Mouse (Mus musculus): ENCODE measurements at regions not wholly inside any gene's neighbourhood (a gene's known extent, or its start where the extent isn't known, plus 50 kb on each side); places are given as distances from the start of the nearest gene placed in this dataset.
A peak's percentile ranks its signal among the peaks of the same experiment; 100 is the strongest.
"Not testable (repeated sequence)": the region's sequence is repeated elsewhere in the genome, so short reads cannot be mapped to it uniquely, and the experiment has no call there.

DNA sequence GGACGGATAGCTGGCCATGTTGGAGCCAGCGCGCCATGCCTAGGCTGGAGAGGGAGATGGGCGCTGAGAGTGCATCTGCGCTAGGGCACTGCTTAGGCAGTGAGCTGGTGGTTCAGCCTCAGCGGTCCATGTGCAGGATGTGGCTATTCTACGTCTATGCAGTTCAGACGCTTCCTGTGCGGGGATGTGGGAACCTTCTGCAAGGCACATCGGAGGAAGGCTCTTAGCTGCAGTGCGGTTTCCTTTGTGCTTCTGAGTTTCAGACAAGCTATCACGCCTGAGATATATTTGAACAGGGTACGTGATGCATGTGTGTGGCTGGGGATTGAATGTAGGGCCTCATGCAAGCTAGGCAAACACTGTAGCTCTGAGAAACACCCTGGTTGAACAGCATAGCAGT, 54.4 kb upstream of the Lrpprc start:
- DNase-seq (ENCODE audit: low read depth): no peak

DNA sequence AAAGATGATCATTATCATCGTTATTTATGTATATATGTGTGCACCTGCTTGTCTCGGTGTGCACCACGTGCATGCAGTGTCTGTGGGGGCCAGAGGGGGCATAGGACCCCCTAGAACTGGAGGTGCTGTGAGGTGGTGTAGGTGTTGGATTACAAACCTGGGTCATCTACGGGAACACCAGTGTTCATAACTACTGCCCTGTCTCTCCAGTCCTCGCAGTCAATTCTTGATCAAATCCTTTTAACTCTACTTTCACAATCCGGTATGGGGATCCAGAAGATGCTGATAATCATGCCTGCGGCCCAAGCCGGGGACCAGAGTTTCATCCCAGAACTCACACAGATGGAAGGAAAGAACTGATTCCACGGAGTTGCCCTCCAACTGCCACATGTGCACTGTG, 55.6 kb upstream of the Lrpprc start:
- DNase-seq (ENCODE audit: low read depth): no peak

DNA sequence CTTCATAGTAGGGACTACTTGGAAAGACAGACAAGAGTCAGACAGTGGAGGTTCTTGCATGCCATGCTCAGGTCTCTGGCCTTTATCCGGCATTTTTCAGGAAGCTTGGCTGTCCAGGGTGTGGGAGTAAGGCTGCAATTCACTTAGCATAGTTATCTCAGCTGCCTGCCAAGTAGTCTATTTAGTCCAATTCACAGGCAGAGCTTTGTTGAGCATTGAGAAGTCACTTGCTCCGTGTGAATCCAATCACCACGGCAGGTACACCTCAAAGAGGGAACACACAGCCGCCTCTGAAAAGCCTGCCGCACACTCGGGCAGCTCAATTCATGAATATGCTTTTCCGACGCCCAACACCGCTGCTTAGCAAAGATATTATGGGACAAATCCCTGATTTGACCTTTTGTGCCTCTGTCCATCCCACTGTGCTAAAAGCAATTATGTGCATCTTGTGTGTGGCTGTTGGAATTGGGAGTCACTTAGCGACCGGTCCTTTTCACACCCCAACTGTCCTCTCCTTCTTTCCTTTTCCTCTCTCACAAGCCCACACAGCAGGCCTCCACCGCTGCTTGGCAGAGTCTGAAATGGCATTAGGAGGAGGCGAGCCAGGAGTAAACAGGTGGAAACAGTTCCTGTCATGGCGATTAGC, 57.9 kb upstream of the Lrpprc start:
- DNase-seq (ENCODE audit: low read depth): no peak

DNA sequence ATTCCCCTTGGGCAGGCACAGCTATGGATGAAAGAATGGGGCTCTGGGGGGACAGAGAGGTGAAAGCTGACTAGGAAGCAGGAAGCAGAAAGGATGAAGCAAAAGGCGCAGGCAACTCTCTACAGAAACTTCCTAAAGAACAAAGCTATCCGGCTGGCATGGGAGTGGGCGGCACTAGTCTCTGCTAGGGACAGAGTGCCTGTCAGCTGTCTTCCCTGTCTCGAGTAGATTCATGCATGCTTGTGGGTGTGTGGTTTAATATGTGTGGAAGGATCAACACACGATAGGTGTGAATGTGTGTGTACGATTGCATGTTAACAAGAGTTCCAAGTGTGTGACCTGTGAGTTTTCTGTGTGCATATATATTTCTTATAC, 58.4 kb upstream of the Lrpprc start:
- DNase-seq (ENCODE audit: low read depth): no peak

DNA sequence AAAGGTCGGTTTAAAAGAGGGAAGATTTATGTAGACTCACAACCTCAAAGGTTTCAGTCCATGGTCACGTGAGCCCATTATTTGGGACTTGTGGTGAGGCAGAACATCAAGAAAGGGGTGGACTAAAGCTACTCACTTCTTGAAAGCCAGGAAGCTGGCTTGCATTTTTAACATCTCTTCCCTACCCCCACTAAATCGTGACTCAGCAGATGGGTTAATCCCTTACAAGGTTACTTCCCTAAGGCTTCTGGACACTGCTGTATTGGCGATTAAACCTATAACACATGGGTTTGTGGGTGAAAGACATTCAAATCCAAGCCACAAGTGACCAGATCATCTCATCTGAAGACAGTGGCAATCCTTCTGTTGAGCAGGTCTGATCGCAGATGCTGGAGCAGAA, 59.9 kb upstream of the Lrpprc start:
- no peak for DNase-seq (ENCODE audit: low read depth)

DNA sequence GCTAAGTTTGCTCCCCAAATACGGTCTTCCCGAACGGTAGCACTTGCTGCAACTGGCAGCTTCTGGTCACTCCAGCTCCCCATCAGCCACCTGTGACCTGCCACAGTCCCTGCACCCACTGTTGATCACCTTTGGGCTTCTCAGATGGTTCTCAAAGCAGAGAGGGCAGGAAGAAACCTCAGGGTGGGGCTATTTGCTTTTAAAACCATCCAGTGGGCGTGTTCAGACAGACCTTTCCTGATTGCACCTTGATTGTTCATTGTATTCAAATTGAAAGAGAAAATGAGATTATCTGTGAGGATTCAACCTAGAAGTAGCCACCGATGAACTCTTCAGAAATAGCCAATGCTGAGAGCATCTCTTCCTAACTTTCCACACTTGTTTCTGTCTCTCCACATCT, 60.3 kb upstream of the Lrpprc start:
- no peak for DNase-seq (ENCODE audit: low read depth)

DNA sequence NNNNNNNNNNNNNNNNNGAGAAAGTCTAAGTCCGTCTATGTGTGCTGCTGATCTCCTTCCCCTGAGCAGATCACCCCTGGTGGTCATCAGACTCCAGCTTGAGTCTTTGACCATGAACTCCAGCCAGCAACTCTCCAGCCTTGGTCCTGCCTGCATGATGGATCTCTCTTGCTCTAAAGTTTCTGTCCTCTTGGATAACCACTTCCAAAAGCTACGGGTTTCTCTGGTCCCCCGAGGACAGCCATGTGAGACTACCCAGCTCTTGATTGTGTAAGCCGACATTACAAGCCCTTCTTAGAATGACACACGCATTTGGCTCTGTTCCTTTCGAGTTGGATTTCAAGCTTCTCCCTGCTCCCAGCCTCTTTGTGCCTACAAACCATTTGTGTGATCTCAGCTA, 66.4 kb upstream of the Lrpprc start:
- no peak for DNase-seq (ENCODE audit: low read depth)

DNA sequence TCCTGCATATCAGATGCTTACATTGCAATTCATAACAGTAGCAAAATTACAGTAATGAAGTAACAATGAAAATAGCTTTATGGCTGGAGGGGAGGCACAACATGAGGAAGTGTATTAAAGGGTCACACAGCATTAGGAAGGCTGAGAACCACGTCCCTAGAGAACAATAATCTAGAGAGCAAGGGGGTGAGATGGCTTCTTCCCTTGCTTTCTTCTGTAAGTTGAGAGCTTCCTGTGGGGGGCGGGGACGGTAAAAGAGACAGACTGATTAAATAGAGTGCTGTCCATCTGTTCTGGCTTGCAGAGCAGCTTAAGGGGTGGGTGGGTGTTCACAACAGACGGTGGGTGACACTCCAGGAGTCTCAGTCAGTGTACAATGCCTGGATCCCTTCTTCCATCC, 68.2 kb upstream of the Lrpprc start:
- DNase-seq (ENCODE audit: low read depth): no peak

DNA sequence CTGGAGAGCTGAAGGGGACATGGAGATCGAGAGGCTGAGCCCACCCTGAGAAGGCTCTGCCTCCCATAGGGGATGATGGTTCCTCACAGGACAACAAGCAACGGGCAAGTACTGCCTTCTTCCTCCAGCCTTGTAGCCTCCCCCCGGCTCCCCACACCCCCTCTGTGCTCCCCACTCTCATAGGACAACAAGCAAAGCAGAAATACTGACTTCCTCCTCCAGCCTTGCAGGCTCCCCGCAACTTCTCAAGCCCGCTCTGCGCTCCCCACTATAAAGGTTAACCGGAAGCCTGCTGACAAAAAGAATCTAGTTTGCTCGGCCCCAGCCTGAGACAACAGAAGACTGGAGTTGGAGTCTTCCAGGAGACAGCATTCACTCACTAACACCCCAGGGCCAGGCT, 69.3 kb upstream of the Lrpprc start:
- DNase-seq (ENCODE audit: low read depth): no peak

DNA sequence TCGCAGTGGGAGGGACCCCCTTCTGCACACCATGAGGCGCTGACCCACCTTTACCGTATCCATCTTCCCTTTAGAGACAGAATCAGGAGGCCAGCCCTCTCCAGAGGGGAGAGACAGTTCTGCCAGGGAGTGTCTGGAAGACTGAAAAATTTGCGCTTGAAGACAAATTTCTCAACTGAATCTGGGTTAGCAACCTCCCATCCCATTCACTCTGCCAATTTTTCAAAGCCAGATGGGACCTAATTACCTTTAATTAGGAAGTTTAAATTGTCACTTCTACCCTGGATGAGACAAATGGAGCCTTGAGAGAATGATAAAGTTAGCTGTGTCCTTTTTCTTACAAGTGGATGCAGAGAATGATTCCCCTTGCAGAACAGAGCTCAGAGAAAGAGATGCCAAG, 70.2 kb upstream of the Lrpprc start:
- DNase-seq (ENCODE audit: low read depth): no peak

DNA sequence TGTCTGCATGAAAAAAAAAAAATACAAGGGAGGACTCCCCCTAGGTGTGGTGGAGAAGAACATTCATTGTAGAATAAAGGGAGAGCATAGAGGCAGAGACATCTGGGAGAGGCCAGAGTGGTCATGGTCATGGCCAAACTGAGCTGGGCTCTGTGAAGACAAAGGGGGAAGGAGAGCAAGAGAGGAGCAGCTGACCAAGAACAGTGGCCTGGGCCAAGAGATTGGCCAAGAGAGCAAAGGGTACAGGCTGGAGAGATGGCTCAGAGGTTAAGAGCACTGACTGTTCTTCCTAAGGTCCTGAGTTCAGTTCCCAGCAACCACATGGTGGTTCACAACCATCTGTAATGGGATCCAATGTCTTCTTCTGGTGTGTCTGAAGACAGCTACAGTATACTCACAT, 73.6 kb upstream of the Lrpprc start:
- not testable (repeated sequence) for DNase-seq (ENCODE audit: low read depth)

DNA sequence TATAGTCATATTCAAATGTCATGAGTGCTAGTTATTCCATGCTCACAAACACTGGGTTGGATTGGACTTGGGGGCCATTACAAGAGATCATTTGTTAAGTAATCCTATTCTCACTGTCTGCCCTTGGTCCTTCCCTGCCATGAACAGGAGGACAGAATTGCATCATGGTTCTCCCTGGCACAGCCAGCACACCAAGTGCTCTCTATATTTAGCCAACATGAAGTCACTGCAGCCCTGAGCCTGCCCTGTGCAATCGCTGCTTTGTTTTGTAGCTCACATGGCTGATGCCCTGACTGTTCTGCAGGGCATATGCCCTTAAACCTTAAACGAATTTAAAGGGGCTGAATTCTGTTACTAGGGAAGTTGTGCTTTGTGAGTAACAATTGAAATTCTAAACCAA, 74.6 kb upstream of the Lrpprc start:
- DNase-seq (ENCODE audit: low read depth): no peak

DNA sequence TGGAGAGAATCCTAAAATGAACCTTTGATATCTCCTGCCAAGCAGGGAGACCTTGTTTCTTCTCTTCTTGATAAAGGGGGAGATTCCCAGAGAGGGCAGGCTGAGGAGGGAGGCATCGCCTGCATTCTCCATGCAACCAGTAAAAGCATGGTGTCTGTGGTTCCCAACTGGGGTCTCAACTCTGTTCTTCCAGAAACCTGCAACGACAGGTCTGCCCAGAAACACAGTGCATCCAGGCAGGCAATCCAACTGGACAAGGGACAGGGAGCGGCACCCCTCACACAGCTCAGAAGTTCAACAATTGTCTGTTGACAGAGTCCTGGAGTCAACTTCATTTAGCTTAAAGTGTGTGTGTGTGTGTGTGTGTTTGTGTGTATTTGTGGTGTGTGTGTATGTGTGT, 75.0 kb upstream of the Lrpprc start:
- DNase-seq (ENCODE audit: low read depth): no peak

DNA sequence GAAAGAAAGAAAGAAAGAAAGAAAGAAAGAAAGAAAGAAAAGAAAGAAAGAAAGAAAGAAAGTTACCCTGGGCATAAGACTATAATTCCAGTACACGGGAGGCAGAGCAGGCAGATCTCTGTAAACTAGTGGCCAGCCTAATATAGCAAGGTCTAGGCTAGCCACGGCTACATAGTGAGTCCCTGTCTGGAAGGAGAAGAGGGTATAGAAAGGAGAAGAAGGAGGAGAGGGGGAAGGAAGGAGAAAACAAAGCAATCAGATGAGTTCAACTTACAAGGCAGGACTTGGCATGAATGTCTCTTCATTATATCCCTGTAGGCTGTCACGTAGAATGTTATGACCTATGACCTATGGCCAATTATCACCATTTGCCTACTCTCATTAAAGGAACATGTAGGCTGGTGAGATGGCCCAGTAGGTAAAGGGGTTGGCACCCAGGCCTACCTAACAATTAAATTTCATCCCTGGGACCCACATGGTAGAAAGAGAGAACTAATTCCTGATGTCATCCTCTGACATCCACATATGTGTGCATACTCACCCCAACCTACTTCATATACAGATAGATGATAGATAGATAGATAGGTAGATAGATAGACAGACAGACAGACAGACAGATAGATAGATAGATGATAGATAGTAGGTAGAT, 78.6 kb upstream of the Lrpprc start:
- DNase-seq (ENCODE audit: low read depth): no peak

DNA sequence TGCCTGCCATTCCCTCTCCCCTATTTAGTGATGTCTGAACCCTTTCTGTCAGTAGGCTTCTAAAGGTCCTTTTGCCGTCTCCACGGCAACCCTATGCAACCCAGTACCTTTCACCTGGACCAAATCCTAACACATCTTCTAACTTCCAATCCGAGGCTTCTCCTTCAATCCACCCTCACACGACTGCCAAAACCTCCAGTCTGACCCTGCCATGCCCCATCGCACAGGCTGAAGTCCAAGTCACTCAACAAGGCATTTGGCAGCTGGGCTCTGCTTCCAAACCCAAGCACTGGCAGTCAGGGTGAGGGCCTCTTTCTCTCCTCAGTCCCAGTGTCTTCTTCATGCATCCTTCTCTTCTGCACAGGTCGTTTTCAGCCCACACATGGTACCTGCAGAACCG, 83.0 kb upstream of the Lrpprc start:
- no peak for DNase-seq (ENCODE audit: low read depth)

DNA sequence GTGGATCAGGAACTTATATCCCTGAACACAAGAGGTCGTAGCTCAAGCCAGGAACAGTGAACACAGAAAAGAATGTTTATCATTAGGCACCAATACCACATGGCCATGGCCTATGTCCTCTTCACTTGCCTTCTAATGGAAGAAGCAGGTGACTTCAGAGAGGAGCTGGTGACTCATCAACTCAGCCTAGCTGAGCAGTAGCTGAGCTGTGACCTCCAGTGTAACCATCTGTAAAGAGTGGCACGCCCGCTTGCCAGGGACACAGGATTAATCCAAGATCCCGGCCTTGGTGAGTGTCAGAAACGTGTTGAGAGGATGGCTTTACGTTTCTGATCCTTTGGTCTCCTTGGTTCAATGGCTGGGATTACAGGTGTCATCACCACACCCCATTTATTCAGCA, 82.0 kb upstream of the Ppm1b start:
- DNase-seq (ENCODE audit: low read depth): no peak

DNA sequence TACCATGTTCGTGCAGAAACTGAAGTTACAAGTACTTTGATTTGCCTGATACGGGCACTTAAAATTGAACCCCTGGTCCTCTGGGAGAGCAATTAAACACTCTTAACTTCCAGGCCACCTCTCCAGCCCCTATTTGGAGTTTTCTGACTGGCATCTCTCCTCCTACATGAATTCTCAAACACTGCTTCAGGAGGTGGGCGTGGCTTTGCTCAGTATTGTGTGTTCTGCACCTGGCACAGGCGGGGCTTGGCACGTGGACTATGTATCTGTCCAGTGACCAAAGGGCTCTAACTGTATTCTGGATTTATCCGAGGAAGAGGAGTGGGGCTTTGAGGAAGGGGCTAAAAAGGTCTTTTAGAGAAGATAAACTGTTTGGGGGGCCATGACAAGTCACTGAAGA, 81.5 kb upstream of the Ppm1b start:
- DNase-seq (ENCODE audit: low read depth): no peak

DNA sequence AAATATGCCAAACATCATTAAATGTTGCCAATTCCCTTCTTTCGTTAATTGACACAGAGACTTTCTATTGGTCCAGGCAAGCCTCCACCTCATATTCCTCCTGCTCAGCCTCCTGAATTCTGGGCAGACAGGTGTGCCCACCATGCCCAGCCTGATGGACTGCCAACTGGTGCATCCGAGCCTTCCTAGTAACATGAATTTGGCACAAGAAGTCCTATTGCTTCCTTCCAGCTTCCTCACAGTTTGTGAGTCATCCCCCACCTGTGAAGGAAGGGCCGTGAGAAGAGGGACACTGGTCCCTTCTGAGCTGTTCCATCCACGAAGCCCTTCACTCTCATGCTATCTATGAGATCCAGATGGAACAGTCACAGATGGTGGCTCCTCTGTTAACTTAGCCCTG, 80.5 kb upstream of the Ppm1b start:
- no peak for DNase-seq (ENCODE audit: low read depth)

DNA sequence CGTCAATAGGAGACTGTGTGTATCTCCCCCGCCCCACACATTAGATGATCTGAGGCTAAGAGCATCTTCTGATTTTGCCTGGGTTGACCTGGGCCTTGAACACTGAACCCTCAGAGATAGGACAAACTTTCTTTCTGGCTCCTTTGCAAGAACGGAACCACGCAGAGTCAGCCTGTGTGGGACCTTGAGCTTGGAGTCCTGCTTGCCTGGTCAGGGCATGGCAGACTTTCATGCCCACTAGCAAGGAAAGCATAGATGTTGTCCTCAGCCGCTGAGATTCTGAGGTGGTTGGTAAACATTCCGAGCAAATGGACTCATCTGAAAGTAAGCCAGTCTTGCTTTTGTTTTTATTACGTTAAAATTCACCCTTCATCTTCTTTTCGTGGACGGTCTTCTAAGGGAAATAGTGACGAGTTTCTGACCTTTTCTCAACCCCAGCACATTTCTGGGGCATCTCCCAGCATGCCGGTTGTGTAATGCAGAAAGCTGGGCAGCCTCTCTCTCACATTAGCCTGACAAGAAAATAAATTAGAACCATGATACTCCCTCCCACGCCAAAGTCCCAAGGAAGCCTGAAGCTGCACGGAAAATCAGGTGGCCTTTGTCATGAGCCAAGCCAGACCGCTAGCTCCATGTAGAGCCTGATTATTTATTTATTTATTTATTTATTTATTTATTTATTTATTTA, 79.2 kb upstream of the Ppm1b start:
- peak; percentile 15 for DNase-seq (ENCODE audit: low read depth)

DNA sequence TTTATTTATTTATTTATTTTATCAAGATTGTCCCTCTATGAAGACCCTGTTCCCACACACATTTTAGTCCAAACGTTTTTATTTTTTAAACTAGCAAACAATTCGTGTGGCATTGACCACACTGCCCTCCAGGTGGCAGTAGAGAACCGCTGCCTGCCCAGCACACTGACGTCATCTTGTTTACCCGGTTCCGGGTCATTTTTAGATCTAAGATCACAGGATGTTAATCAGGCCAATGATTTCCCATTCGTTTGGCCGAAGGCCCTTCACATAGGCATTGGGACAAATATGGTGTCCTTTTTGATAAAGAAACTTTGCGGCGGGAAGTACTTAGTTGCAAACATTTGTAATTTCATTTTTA, 78.7 kb upstream of the Ppm1b start:
- peak; percentile 49 for DNase-seq (ENCODE audit: low read depth)

DNA sequence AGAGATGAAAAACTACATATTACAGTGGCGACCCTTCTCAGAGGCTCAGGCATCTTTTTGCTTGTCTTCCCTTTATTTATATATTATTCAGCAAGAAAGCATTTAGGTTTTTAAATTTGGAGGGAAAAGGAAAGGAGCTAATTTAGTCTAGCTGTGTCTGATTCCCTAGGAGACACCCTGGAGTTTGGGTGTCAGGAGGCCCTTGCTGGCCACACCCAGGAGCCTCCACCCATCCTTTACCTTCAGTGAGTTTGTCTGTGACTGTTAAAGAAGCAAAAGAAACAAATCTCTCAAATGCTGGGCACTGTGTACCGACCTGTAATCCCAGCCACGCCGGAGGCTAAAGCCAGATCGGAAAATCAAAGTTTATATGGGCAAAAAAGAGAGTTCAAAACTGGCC, 78.2 kb upstream of the Ppm1b start:
- no peak for DNase-seq (ENCODE audit: low read depth)

DNA sequence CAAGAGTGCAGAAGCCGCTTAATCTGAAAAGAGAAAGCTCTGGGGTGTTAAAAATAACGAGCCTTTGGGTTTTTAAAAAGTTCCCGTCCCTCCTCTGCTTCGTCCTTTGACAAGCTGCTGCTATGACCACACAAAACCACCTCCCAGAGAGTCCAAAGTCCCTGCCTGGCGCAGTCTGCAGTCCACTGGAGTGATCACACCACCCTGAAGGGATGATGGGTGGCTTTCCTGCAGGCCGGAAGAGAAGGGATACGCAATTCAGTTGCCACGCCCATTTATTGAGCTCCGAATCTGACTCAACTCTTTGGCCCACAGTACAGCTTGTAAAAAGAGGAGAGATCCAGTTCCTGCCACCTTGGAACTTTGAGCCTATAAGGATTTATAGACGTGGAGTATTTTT, 77.4 kb upstream of the Ppm1b start:
- DNase-seq (ENCODE audit: low read depth): no peak

DNA sequence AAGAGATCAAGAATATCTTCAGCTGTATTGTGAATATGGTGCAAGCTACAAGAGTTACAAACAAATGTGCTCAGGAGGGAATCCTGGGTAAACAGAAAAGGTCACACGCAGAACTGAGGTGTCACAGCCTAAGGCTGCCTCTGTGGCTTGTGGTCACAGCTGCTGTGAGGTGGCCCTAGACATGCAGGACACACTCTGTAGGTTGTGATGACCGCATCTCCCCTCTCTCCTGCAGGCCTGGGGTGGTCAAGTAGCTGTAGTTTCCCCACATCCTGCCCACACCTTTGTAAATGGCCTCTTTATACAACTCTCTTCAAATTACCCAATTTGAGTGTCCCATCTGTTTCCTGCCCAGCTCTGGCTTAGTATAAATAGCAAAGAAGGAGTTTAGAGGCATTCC, 75.6 kb upstream of the Ppm1b start:
- no peak for DNase-seq (ENCODE audit: low read depth)

DNA sequence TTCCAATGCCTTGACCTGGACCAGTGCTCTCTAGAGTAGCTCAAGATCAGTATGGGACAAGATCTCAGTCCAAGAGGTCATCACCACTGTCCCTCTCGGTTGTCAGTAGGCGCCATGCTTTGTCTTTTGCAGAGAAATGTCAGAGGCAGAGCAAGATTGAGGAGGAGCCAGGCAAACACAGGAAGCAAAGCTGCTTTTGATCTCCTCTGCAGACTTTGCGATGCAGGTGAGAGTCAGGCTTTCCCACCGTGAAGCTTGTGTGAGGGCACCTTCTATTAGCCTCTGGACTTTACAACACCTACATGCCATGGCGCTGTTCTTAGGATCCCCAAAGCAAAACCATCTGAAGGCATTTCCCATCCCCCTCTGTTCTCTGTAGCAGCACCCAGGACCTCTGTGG, 68.0 kb upstream of the Ppm1b start:
- no peak for DNase-seq (ENCODE audit: low read depth)

Data from fibroblast of lung, adult 2 months (primary cell).